Comparison of ENCODE assay signal across 14 mouse cellular contexts in the genomic region with DNA sequence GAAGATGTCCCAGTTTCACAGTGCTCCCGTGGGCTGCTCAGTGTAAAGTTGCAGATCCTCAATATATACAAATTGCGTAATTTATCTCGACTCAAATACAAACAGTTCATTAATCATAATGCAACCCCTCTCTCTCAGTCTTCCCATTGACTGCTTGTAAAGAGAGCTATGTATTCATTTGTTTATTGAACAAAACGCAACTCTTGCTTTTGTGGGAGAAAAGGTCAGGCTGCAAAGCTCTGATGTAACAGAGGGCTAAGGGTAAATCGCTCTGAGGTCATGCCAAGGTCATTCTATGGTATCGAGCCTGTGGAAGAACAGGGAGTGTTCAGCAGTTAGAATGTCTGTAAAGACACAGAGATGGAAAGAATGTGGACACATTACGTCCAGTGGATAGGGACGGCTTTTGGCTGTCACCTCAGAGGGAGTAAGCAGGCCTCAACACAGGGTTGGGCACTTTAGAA.
"Had no signal": no experiment of that assay in that cellular context is flagged by ENCODE, and none has a peak within 500 bp of the region (broad histone marks: within the 10 kb centered on the region; RNA-seq: fewer than 3 reads in every experiment).

No protein-coding gene starts in this region.

- DNase-seq: kidney, adult 2 months; kidney, postnatal 14 days; thymus, postnatal 14 days had no signal

- H3K9ac ChIP-seq: kidney, embryonic 15.5 days; liver, embryonic 14.5 days; midbrain, embryonic 15.5 days; neural tube, embryonic 12.5 days had no signal

- ATAC-seq: intestine, embryonic 16.5 days; midbrain, embryonic 15.5 days had no signal

- H3K4me2 ChIP-seq: kidney, embryonic 15.5 days; midbrain, embryonic 11.5 days; midbrain, embryonic 15.5 days; neural tube, embryonic 12.5 days had no signal

- H3K36me3 ChIP-seq: kidney, embryonic 15.5 days; limb, embryonic 10.5 days; midbrain, embryonic 15.5 days; neural tube, embryonic 12.5 days had no signal

- H3K9me3 ChIP-seq: limb, embryonic 10.5 days; midbrain, embryonic 15.5 days; neural tube, embryonic 12.5 days had no signal

- H3K27ac ChIP-seq: kidney, embryonic 15.5 days; left cerebral cortex, adult 2 months; limb, embryonic 10.5 days; liver, embryonic 14.5 days; macrophage; midbrain, embryonic 15.5 days; neural tube, embryonic 12.5 days; stomach, postnatal 0 days had no signal

- H3K27me3 ChIP-seq: kidney, embryonic 15.5 days; megakaryocyte, embryonic 14.5 days; midbrain, embryonic 15.5 days; neural tube, embryonic 12.5 days had no signal

- H3K4me1 ChIP-seq: kidney, embryonic 15.5 days; megakaryocyte, embryonic 14.5 days; midbrain, embryonic 15.5 days; neural tube, embryonic 12.5 days had no signal

- H3K4me3 ChIP-seq: kidney, embryonic 15.5 days; left cerebral cortex, adult 2 months; limb, embryonic 10.5 days; megakaryocyte, embryonic 14.5 days; midbrain, embryonic 15.5 days; neural tube, embryonic 12.5 days had no signal
